Mouse (Mus musculus) embryonic facial prominence, embryonic 13.5 days (tissue): ENCODE data around the gene Mrps23. TPM values are rescaled to one million over a fixed set of nuclear protein-coding genes. Genes with fewer than 3 reads are reported as not detected.
"Not testable (repeated sequence)": the region's sequence is repeated elsewhere in the genome, so short reads cannot be mapped to it uniquely, and the experiment has no call there.

ENCODE experiments used
- ATAC-seq: fragments of 200-750 bp; cut with Nextera tagmentation; 2 replicates; pipeline ENCODE4 v1.8.0; 2017; ENCODE audit warnings: low read depth; ENCODE audit not compliant: insufficient number of reproducible peaks, insufficient read depth, low FRiP score, low TSS enrichment
- H3K27ac ChIP-seq: fragments of 300-500 bp; sonication (generic); 2 replicates; pipeline ENCODE4 v1.5.1; 2015; ENCODE audit warnings: moderate library complexity, mild to moderate bottlenecking, inconsistent platforms
- H3K27me3 ChIP-seq: fragments of 300-500 bp; sonication (generic); 2 replicates; pipeline ENCODE4 v1.6.1; 2015; ENCODE audit warnings: mild to moderate bottlenecking, inconsistent platforms
- H3K36me3 ChIP-seq: fragments of 300-500 bp; sonication (generic); 2 replicates; pipeline ENCODE4 v1.6.1; 2015; ENCODE audit warnings: mild to moderate bottlenecking, inconsistent platforms
- H3K4me1 ChIP-seq: fragments of 300-500 bp; sonication (generic); 2 replicates; pipeline ENCODE4 v1.6.1; 2015; ENCODE audit warnings: inconsistent platforms
- H3K4me2 ChIP-seq: fragments of 300-500 bp; sonication (generic); 2 replicates; pipeline ENCODE4 v1.6.1; 2015; ENCODE audit warnings: moderate library complexity, mild to moderate bottlenecking, inconsistent platforms
- H3K4me3 ChIP-seq: fragments of 300-500 bp; sonication (generic); 2 replicates; pipeline ENCODE4 v1.5.1; 2015; ENCODE audit warnings: mild to moderate bottlenecking, inconsistent platforms
- H3K9ac ChIP-seq: fragments of 300-500 bp; sonication (generic); 2 replicates; pipeline ENCODE4 v1.6.1; 2015; ENCODE audit warnings: mild to moderate bottlenecking, inconsistent platforms
- H3K9me3 ChIP-seq: fragments of 300-500 bp; sonication (generic); 2 replicates; pipeline ENCODE4 v1.6.1; 2016; ENCODE audit warnings: inconsistent platforms
- WGBS: fragments of 180-500 bp; shearing (Covaris S2); methylation state at CpG from one replicate; pipeline ENCODE4 v1.1.7; 2015; ENCODE audit warnings: mixed read lengths; 5-methylcytosine and 5-hydroxymethylcytosine counted together
- polyA plus RNA-seq: library from polyadenylated mRNA; unstranded; fragments of >200 nt; fragmentation: Nextera tagmentation; extraction: Ambion mirVana; gene quantifications from 2 replicates; pipeline ENCODE4 v1.2.1, GENCODE M21; 2015

Gene Mrps23
- polyA plus RNA-seq, 1 experiment from 2014 or later, result 69.4 TPM

DNA sequence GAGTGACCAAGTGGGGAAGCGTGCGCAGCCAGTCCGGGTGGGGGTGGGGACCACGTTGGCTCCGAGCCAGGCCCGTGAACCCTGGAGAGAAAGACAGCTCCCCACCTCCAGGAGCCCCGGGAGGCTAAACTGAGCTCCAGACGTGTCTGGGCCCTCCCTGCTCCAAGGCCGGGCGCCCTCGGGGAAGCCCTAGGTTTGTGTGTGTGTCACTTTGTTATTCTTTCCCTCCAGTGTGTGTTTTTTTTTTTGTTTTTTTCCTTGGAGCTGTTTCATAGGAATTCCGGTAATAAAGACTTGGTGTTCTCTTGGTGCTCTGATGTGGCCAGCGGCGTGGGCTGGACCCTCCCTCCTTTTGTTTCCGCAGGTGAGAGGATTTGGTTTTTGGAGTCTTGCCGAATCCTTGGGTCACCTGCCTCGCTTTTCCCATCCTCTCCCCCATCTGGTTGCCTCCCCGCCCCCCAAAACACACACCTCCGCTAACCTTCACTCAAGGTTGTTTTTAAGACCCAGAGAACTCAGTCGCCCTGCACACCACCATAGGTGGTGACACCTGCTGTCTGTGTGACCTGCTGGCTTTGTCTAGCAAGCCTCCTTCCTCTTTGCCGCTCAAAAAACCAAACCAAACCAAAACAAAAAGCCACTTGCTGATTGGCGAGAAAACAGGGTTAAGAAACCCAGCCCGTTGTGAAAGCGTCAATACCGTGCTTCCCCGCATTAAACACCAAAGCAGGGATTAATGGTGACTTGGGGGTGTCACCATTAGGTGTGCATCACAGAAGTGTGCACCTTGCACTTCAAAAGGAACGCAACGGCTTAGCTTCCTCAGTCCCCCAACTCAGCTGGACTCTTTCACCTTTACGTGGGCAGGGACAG is 10.1 kb upstream of the Mrps23 start:
- Histone ChIP-seq H3K27me3 (peaks cover 45% of the 10 kb centered on the region), H3K9me3 (no peaks in the 10 kb centered on the region), H3K4me3 (peak overlapping the region; percentile 17; the same call in 1 of the 2 replicates), H3K4me2 (peak overlapping the region; percentile 36), H3K9ac (0 out of 2 replicates have a peak overlapping the region, but pooled peaks have one; percentile 4), H3K4me1 (peaks cover 48% of the 10 kb centered on the region), H3K27ac (no peak overlapping the region), H3K36me3 (0 out of 2 replicates have a peak, but pooled peaks cover 4% of the 10 kb centered on the region)
- ATAC-seq, result no peak
- 4% methylated on average over 29 of the region's 29 CpGs for WGBS

DNA sequence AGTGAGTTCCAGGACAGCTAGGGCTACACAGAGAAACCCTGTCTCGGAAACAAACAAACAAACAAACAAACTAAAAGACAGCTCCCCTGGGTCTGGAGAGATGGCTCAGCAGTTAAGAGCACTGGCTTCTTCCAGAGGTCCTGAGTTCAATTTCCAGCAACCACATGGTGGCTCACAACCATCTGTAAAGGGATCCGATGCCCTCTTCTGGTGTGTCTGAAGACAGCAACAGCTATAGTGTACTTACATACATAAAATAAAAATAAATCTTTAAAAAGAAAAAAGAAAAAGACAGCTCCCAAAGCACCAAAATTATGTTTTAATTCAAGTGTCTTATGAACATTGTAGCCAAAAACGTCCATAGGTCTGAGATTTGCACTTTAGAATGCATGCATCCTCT is 8.5 kb upstream of the Mrps23 start:
- H3K4me2 ChIP-seq, H3K36me3 ChIP-seq, H3K27ac ChIP-seq, ATAC-seq, H3K9me3 ChIP-seq, H3K9ac ChIP-seq, H3K4me3 ChIP-seq: not testable (repeated sequence)
- 80% methylated on average over 3 of the region's 3 CpGs for WGBS
- H3K27me3 ChIP-seq, result peaks cover 44% of the 10 kb centered on the region
- peaks cover 48% of the 10 kb centered on the region for H3K4me1 ChIP-seq

DNA sequence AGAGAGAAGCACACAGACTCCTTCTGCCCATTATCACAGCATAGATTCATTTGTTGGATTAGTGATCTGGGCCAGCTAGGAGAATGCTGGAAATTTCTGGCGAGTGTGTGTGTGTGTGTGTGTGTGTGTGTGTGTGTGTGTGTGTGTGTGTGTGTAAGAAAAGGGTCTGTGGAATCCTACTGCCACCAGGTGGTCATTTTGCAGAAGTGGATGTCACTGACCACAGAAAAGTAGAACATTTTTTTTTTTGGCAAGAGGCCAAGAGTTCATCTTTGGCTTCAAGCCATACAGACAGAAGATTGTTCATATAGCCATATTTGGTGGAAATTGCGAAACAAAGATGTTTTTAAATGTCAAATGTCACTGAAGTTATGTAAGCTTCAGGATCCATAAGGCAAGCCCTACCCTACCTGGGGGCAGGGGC is 7.0 kb upstream of the Mrps23 start:
- Histone ChIP-seq H3K27ac (no peak overlapping the region), H3K36me3 (no peaks in the 10 kb centered on the region), H3K4me2 (no peak overlapping the region), H3K4me1 (peaks cover 36% of the 10 kb centered on the region), H3K4me3 (no peak overlapping the region), H3K9ac (no peak overlapping the region), H3K27me3 (peaks cover 31% of the 10 kb centered on the region), H3K9me3 (no peaks in the 10 kb centered on the region)
- 3% methylated on average over 2 of the region's 2 CpGs for WGBS
- ATAC-seq, result no peak

DNA sequence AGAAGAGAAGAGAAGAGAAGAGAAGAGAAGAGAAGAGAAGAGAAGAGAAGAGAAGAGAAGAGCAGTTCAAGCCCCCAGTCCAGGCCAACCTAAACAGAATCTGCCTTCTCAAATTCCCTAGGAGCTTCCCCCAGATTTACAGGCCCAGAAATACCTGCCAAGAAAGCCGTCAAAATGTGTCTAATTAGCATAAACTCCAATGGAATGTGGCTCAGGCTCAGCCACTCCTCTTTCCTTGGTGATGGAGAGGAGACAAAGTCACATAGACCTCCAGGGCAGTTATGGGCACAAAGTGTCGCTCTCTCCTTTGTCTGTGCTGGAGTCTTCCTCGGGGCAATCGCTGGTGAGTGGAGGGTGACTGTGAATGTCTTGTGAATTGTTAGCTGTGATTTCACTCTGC is 6.0 kb upstream of the Mrps23 start:
- 18% methylated on average over 4 of the region's 4 CpGs for WGBS
- Histone ChIP-seq H3K27me3 (peaks cover 21% of the 10 kb centered on the region), H3K4me1 (peaks cover 31% of the 10 kb centered on the region), H3K4me2 (no peak overlapping the region), H3K36me3 (no peaks in the 10 kb centered on the region), H3K9me3 (no peaks in the 10 kb centered on the region), H3K9ac (no peak overlapping the region), H3K27ac (no peak overlapping the region), H3K4me3 (no peak overlapping the region)
- no peak for ATAC-seq

DNA sequence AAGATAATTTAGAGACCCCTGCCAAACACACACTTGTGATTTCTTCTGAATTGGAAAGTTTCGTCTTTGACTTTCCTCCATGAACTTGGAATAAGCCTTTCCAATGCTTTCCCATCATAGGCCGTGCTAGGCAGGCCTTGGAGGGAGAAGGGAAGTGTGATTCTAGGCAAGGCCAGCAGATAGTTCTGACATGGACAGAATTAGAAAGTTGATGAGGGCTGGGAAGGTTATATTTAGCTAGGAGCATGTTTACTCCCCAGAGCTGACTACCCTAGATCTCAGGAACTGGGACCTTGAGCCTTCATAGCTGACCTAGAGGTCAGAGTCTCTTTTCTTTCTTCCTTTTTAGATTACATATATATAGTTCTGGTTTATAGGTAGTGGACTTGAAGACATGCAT is 3.0 kb upstream of the Mrps23 start:
- H3K4me3 ChIP-seq, result no peak overlapping the region
- peaks cover 32% of the 10 kb centered on the region for H3K4me1 ChIP-seq
- H3K4me2 ChIP-seq, result no peak overlapping the region
- ATAC-seq, result no peak
- no peak overlapping the region for H3K9ac ChIP-seq
- 76% methylated on average over 2 of the region's 2 CpGs for WGBS
- no peak overlapping the region for H3K27ac ChIP-seq
- H3K36me3 ChIP-seq, result no peaks in the 10 kb centered on the region
- no peaks in the 10 kb centered on the region for H3K9me3 ChIP-seq
- 0 out of 2 replicates have a peak, but pooled peaks cover 3% of the 10 kb centered on the region for H3K27me3 ChIP-seq

DNA sequence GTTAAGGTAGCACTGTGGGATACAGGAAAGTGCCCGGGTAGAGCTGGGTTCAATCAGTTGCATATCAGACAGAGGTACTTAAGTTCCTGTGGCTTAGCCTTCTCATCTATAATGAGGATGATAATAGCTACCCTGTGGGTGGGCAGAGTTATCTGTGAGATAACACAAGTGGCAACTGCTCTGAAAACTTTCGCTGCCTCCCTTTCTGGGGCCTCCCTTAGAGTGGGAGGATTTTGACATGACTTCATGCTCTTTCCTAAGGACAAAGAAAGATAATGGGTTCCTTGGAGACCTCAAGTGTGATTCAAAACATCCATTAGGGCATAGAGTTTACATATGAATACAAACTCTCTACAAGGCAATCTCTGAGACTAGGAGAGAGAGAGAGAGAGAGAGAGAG is 2.1 kb upstream of the Mrps23 start:
- ATAC-seq, result no peak
- H3K9ac ChIP-seq, result no peak overlapping the region
- H3K27ac ChIP-seq, result no peak overlapping the region
- H3K27me3 ChIP-seq, result 0 out of 2 replicates have a peak, but pooled peaks cover 3% of the 10 kb centered on the region
- H3K4me3 ChIP-seq, result no peak overlapping the region
- H3K4me2 ChIP-seq, result no peak overlapping the region
- no peaks in the 10 kb centered on the region for H3K36me3 ChIP-seq
- 12% methylated on average over 2 of the region's 2 CpGs for WGBS
- no peaks in the 10 kb centered on the region for H3K9me3 ChIP-seq
- peaks cover 34% of the 10 kb centered on the region for H3K4me1 ChIP-seq

DNA sequence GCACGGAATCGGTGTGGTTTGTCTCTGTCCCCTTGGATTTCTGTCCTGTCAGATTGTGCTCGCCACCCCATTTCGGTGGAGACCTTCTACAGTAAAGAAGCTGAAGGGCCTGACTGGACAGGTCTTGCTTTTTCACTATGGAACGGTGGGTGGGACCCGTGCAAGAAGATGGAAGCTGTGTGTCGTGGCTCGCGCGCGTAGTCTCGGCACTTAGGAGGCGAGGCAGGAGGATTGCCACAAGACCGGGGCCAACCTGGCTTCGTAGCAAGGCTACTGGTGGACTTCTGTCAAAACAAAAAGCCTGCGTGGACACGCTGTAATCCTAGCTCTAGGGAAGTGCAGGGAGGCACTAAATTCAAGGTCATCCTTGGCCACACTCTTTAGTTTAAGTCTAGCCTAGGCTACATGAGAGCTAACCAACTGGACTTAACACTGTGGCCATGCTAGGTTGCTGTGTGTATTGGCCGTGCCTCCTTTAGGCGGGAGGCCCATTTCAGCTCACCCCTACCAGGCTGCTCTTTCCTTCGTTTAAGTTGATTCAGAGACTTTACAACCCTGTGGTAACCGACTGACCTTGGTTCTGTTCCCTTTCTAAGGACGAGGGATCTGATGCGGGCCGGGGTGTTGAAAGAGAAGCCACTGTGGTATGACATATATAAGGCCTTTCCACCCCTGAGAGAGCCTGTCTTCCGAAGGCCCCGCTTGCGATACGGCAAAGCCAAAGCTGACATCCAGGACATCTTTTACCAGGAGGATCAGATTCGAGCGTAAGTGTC is 593 bp downstream of the Mrps23 start:
- ATAC-seq, result 0 out of 2 replicates have a peak, but pooled peaks have one; percentile 3
- peak overlapping the region; percentile 90; the same call in 1 of the 2 replicates for H3K27ac ChIP-seq
- H3K27me3 ChIP-seq, result 0 out of 2 replicates have a peak, but pooled peaks cover 2% of the 10 kb centered on the region
- H3K4me3 ChIP-seq, result peak overlapping the region; percentile 84
- WGBS, result 32% methylated on average over 30 of the region's 30 CpGs
- no peaks in the 10 kb centered on the region for H3K9me3 ChIP-seq
- H3K4me1 ChIP-seq, result peaks cover 21% of the 10 kb centered on the region
- peak overlapping the region; percentile 89 for H3K4me2 ChIP-seq
- H3K9ac ChIP-seq, result peak overlapping the region; percentile 89
- H3K36me3 ChIP-seq, result peaks cover 19% of the 10 kb centered on the region

DNA sequence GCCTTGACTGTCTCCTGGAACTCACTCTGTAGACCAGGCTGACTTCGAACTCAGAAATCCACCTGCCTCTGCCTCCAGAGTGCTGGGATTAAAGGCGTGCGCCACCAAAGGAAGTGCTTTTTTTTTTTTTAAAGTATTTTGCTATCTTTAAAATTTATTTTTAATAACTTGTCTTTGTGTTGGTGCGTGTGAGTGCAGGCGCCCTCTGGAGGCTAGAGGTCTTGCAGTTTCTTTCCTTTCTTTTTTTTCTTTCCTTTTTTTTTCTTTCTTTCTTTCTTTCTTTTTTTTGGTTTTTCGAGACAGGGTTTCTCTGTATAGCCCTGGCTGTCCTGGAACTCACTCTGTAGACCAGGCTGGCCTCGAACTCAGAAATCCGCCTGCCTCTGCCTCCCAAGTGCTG is 2.4 kb downstream of the Mrps23 start:
- H3K4me3 ChIP-seq, H3K9me3 ChIP-seq, H3K4me2 ChIP-seq, ATAC-seq, H3K27ac ChIP-seq, H3K9ac ChIP-seq, H3K27me3 ChIP-seq: not testable (repeated sequence)
- peaks cover 37% of the 10 kb centered on the region for H3K36me3 ChIP-seq
- H3K4me1 ChIP-seq, result peaks cover 21% of the 10 kb centered on the region
- 76% methylated on average over 8 of the region's 8 CpGs for WGBS

DNA sequence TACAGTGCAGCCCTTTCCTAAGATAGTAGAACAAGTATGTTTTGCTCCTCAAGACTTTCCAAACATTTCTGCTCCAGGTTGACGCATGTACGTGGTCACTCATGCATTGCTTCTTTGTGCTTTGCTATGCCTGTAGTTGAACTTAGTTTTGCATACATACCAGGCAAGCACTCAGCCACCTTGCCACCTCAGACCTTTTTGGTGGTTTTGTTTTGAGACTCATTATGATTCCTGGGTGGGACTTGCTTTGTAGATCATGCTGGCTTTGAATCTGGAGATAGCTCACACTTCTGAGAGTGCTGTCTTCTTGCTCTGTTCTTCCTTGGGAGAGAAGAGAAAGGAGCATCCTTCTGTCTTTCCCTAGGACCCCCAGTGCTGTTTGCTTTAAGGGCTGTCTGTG is 3.5 kb downstream of the Mrps23 start:
- Histone ChIP-seq H3K9me3 (no peaks in the 10 kb centered on the region), H3K27me3 (no peaks in the 10 kb centered on the region), H3K9ac (no peak overlapping the region), H3K36me3 (peaks cover 41% of the 10 kb centered on the region), H3K27ac (no peak overlapping the region), H3K4me2 (no peak overlapping the region), H3K4me3 (no peak overlapping the region), H3K4me1 (peaks cover 21% of the 10 kb centered on the region)
- WGBS, result 89% methylated on average over 2 of the region's 2 CpGs
- ATAC-seq, result no peak

DNA sequence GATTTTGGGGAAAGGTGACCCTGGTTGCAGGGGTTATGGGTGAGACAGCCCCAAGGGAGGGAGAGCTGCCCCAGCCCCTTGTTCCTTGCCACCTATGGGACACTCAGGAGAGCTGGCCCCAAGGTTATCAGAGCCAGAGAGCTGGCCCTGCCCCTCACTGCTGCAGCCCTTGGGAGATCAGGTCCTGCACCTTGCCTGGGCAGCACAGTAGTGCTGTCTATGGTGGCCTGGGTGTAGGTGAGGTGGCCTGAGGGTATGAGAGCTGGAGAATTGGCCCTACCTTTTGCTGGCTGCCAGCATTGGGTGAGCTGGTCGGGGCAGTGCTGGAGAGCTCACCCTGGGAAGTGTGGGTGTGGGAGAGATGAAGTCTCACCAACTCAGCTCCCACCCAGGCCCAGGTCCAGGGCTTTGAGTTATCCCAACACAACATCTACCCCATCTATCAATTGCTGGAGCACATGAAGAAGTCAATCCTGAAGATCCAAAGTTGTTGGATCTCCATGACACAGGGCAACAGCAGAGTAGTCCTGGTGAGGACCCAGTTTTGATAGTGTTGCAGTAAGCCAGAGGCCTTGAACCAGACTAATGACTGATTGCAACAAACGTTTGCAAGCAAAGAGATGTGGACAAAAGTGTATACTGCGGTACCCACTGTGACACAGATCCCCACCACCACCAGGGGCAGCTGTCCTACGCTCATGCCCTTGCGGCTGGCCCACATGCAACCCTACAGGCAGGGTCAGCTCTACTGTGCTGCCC is 7.8 kb downstream of the Mrps23 start:
- WGBS, result 87% methylated on average over 5 of the region's 5 CpGs
- peaks cover 41% of the 10 kb centered on the region for H3K36me3 ChIP-seq
- no peak overlapping the region for H3K27ac ChIP-seq

DNA sequence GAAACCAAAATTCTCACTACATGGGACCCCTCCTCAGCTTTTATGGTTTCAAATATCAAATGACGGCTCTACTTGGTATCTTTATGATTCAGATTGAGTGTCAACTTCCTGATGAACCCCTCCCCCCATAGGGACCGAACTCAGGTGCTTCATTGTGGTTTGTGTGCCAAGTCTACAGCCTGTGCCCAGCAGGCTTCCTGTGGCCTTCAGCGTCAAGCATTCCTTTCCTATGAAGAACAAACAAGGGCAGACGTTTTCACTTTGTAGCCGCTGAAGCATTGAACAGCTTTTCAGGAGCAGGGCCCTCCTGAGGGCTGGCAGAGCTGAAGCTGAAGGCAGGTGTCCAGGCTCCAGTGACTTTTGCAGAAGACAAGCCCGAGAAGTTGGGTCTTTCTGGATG is 9.6 kb downstream of the Mrps23 start:
- ATAC-seq, result no peak
- no peaks in the 10 kb centered on the region for H3K27me3 ChIP-seq
- no peak overlapping the region for H3K27ac ChIP-seq
- peaks cover 31% of the 10 kb centered on the region for H3K36me3 ChIP-seq
- 50% methylated on average over 6 of the region's 6 CpGs for WGBS
- no peak overlapping the region for H3K4me2 ChIP-seq
- H3K9me3 ChIP-seq, result no peaks in the 10 kb centered on the region
- H3K4me3 ChIP-seq, result no peak overlapping the region
- 0 out of 2 replicates have a peak overlapping the region, but pooled peaks have one; percentile 11 for H3K9ac ChIP-seq
- H3K4me1 ChIP-seq, result peaks cover 9% of the 10 kb centered on the region

More for the DNA sequence above, 7.8 kb downstream of the Mrps23 start:
- no peak overlapping the region for H3K9ac ChIP-seq
- peaks cover 9% of the 10 kb centered on the region for H3K4me1 ChIP-seq
- H3K27me3 ChIP-seq, result no peaks in the 10 kb centered on the region
- H3K4me3 ChIP-seq, result no peak overlapping the region
- H3K9me3 ChIP-seq, result no peaks in the 10 kb centered on the region
- ATAC-seq, result no peak
- H3K4me2 ChIP-seq, result no peak overlapping the region
